Mouse (Mus musculus): ENCODE results near the gene Fibcd1.

- TF ChIP-seq CTCF (IDR thresholded peaks at IDR 0.05; ENCODE audit: low read depth, low read length) (no peak), POLR2A (IDR thresholded peaks at IDR 0.05; ENCODE audit: extremely low read depth, insufficient read depth, low read length) (no peak)
Observed at GRCm38 (mm10) chr2:31779258-31779657, 66.5 kb downstream of the Fibcd1 start.
